Mouse (Mus musculus) layer of hippocampus, postnatal 14 days (tissue): ENCODE data around the gene Bin2. TPM values are rescaled to one million over a fixed set of nuclear protein-coding genes. Genes with fewer than 3 reads are reported as not detected.

Experiments
- microRNA-seq, 2 experiments: library from miRNA; unstranded; fragments of <30 nt; microRNA quantifications; one replicate each; pipeline ENCODE4 v1.2.0; 2021
- total RNA-seq, 2 experiments: library from RNA; stranded (reverse); gene quantifications; 2 replicates each; pipeline ENCODE4 v1.2.3; 2021

Bin2 gene
- total RNA-seq, 2 experiments from 2014 or later = 4.6 to 5.0 TPM

Small RNA genes within 50 kb of the gene (microRNA-seq; reads per million reads assigned to microRNA genes)
- gene Mir6961 = 0 to 0.45 reads per million in 2 experiments

Other genes with a start within 250 kb of the Bin2 start
- gene Gm5475, start 247.4 kb downstream of the Bin2 start, total RNA-seq = not detected
- 10 to 100 TPM; 61.4 to 65.1 TPM for gene Slc11a2, start 244.5 kb downstream of the Bin2 start, total RNA-seq
- 10 to 100 TPM; 61.1 to 66.6 TPM for gene Letmd1, start 200.5 kb downstream of the Bin2 start, total RNA-seq
- 10 to 100 TPM; 27.6 to 28.9 TPM for gene Csrnp2, start 174.1 kb downstream of the Bin2 start, total RNA-seq
- 10 to 100 TPM; 31.1 to 31.6 TPM for gene Tfcp2, start 117.5 kb downstream of the Bin2 start, total RNA-seq
- gene Pou6f1, start 69.6 kb downstream of the Bin2 start, total RNA-seq = 10 to 100 TPM; 93.9 to 99.1 TPM
- gene Dazap2, start 54.2 kb downstream of the Bin2 start, total RNA-seq = 100 to 1,000 TPM; 105 to 107 TPM
- gene Smagp, start 32.6 kb downstream of the Bin2 start, total RNA-seq = 1 to 10 TPM; 2.1 to 2.7 TPM
- gene Cela1, start 18.4 kb upstream of the Bin2 start, total RNA-seq = 1 to 10 TPM; 1.7 to 1.9 TPM
- 1 to 10 TPM; 2.0 to 2.1 TPM for gene Galnt6, start 59.8 kb upstream of the Bin2 start, total RNA-seq
- gene Slc4a8, start 92.2 kb upstream of the Bin2 start, total RNA-seq = 10 to 100 TPM; 79.1 to 82.0 TPM
- 100 to 1,000 TPM; 208 to 232 TPM for gene Scn8a, start 200.3 kb upstream of the Bin2 start, total RNA-seq